Comparison of ENCODE assay signal across 40 mouse cellular contexts in genomic region chr11:26618475-26619223, GRCm38 (mm10). TPM values are rescaled to one million over a fixed set of nuclear protein-coding genes. Genes with fewer than 3 reads are reported as not detected.
"Had no signal": no experiment of that assay in that cellular context is flagged by ENCODE, and none has a peak within 500 bp of the region (broad histone marks: within the 10 kb centered on the region; RNA-seq: fewer than 3 reads in every experiment).

No protein-coding gene starts in this region.

- DNase-seq: cerebellum, adult 9-11 months; cerebellum, postnatal 10 days; cerebellum, postnatal 14 days; cerebellum, postnatal 25 days; cerebellum, postnatal 36 days; embryo, embryonic 11 days; forebrain, postnatal 0 days; gastrocnemius, adult 2 months; gastrocnemius, postnatal 10 days; gastrocnemius, postnatal 14 days; gastrocnemius, postnatal 25 days; gastrocnemius, postnatal 36 days; heart, adult 11 months; heart, adult 18-20 months; heart, adult 2 months had no signal

- H3K9ac ChIP-seq: embryonic facial prominence, embryonic 12.5 days; embryonic facial prominence, embryonic 13.5 days; embryonic facial prominence, embryonic 15.5 days; forebrain, embryonic 12.5 days; forebrain, embryonic 13.5 days; forebrain, embryonic 15.5 days; forebrain, postnatal 0 days had no signal

- H3K27me3 ChIP-seq: embryonic facial prominence, embryonic 12.5 days; embryonic facial prominence, embryonic 13.5 days; embryonic facial prominence, embryonic 15.5 days; forebrain, embryonic 12.5 days; forebrain, embryonic 13.5 days; forebrain, embryonic 15.5 days had no signal

- H3K27ac ChIP-seq: embryonic facial prominence, embryonic 10.5 days; embryonic facial prominence, embryonic 12.5 days; embryonic facial prominence, embryonic 13.5 days; embryonic facial prominence, embryonic 15.5 days; forebrain, embryonic 10.5 days; forebrain, embryonic 12.5 days; forebrain, embryonic 13.5 days; forebrain, embryonic 15.5 days; gastrocnemius, adult 2 months; heart, adult 2 months; heart, embryonic 10.5 days had no signal

- H3K4me1 ChIP-seq: embryonic facial prominence, embryonic 10.5 days; embryonic facial prominence, embryonic 12.5 days; embryonic facial prominence, embryonic 13.5 days; embryonic facial prominence, embryonic 15.5 days; forebrain, embryonic 10.5 days; forebrain, embryonic 12.5 days; forebrain, embryonic 13.5 days; forebrain, embryonic 15.5 days; heart, embryonic 10.5 days had no signal

- H3K4me3 ChIP-seq: embryonic facial prominence, embryonic 10.5 days; embryonic facial prominence, embryonic 12.5 days; embryonic facial prominence, embryonic 13.5 days; embryonic facial prominence, embryonic 15.5 days; erythroblast, embryonic 14.5 days; forebrain, embryonic 10.5 days; forebrain, embryonic 12.5 days; forebrain, embryonic 13.5 days; forebrain, embryonic 15.5 days; gastrocnemius, adult 2 months; heart, adult 2 months; heart, embryonic 10.5 days had no signal

- ATAC-seq: forebrain, embryonic 13.5 days; forebrain, embryonic 14.5 days; forebrain, embryonic 15.5 days; forebrain, embryonic 16.5 days; forebrain, postnatal 0 days had no signal

- H3K9me3 ChIP-seq: embryonic facial prominence, embryonic 10.5 days; embryonic facial prominence, embryonic 12.5 days; embryonic facial prominence, embryonic 13.5 days; embryonic facial prominence, embryonic 15.5 days; forebrain, embryonic 10.5 days; forebrain, embryonic 12.5 days; forebrain, embryonic 13.5 days; forebrain, embryonic 15.5 days; heart, embryonic 10.5 days had no signal

- H3K36me3 ChIP-seq: embryonic facial prominence, embryonic 10.5 days; embryonic facial prominence, embryonic 12.5 days; embryonic facial prominence, embryonic 13.5 days; embryonic facial prominence, embryonic 15.5 days; forebrain, embryonic 10.5 days; forebrain, embryonic 12.5 days; forebrain, embryonic 15.5 days; heart, embryonic 10.5 days had no signal

RNA-seq across cellular contexts. Expression of gene Gm6899, which starts 25.6 kb away (rescaled TPM):
- total RNA-seq: common myeloid progenitor, adult 5-6 weeks; forebrain, postnatal 0 days; gastrocnemius, adult 18-20 months; gastrocnemius, adult 2 months; gastrocnemius, adult 8-10 months; gastrocnemius, postnatal 10 days; gastrocnemius, postnatal 14 days; gastrocnemius, postnatal 25 days; gastrocnemius, postnatal 36 days; gastrocnemius, postnatal 4 days; granulocyte monocyte progenitor cell, adult 5-6 weeks; heart, adult 18-20 months; heart, adult 2 months; heart, adult 8-10 months had no signal
- polyA plus RNA-seq: cortical plate, adult 2 months; embryonic facial prominence, embryonic 11.5 days; embryonic facial prominence, embryonic 13.5 days; embryonic facial prominence, embryonic 14.5 days; embryonic facial prominence, embryonic 15.5 days; erythroblast, embryonic 14.5 days; forebrain, embryonic 10.5 days; forebrain, embryonic 11.5 days; forebrain, embryonic 12.5 days; forebrain, embryonic 13.5 days; forebrain, embryonic 14.5 days; forebrain, embryonic 15.5 days; forebrain, embryonic 16.5 days; forebrain, postnatal 0 days; frontal cortex, adult 2 months; gonadal fat pad, adult 2 months; heart, adult 2 months; heart, embryonic 10.5 days; heart, embryonic 11.5 days had no signal
